Mouse (Mus musculus) liver, embryonic 15.5 days (tissue): ENCODE data around the gene Atp5mpl. TPM values are rescaled to one million over a fixed set of nuclear protein-coding genes. Genes with fewer than 3 reads are reported as not detected.

Experiments
- ATAC-seq: fragments of 200-750 bp; cut with Nextera tagmentation; 2 replicates; pipeline ENCODE4 v1.8.0; 2017; ENCODE audit warnings: moderate number of reproducible peaks, mild to moderate bottlenecking, moderate library complexity; ENCODE audit not compliant: insufficient read depth
- H3K27ac ChIP-seq: fragments of 300-500 bp; sonication (generic); replicated peaks from 2 replicates; pipeline ENCODE4 v1.5.1; 2015; ENCODE audit warnings: mild to moderate bottlenecking, inconsistent platforms
- H3K27me3 ChIP-seq: fragments of 300-500 bp; sonication (generic); 2 replicates; pipeline ENCODE4 v1.6.1; 2015; ENCODE audit warnings: mild to moderate bottlenecking, inconsistent platforms
- H3K36me3 ChIP-seq: fragments of 300-500 bp; sonication (generic); replicated peaks from 2 replicates; pipeline ENCODE4 v1.6.1; 2015; ENCODE audit warnings: moderate library complexity, mild to moderate bottlenecking, inconsistent platforms
- H3K4me1 ChIP-seq: fragments of 300-500 bp; sonication (generic); replicated peaks from 2 replicates; pipeline ENCODE4 v1.6.1; 2015; ENCODE audit warnings: inconsistent platforms
- H3K4me2 ChIP-seq: fragments of 300-500 bp; sonication (generic); 2 replicates; pipeline ENCODE4 v1.6.1; 2015; ENCODE audit warnings: moderate library complexity, mild to moderate bottlenecking, inconsistent platforms
- H3K4me3 ChIP-seq: fragments of 300-500 bp; sonication (generic); replicated peaks from 2 replicates; pipeline ENCODE4 v1.5.1; 2015; ENCODE audit warnings: mild to moderate bottlenecking, inconsistent platforms
- H3K9ac ChIP-seq: fragments of 300-500 bp; sonication (generic); 2 replicates; pipeline ENCODE4 v1.6.1; 2015; ENCODE audit warnings: moderate library complexity, mild to moderate bottlenecking, inconsistent platforms
- H3K9me3 ChIP-seq: fragments of 300-500 bp; sonication (generic); replicated peaks from 2 replicates; pipeline ENCODE4 v1.6.1; 2016; ENCODE audit warnings: inconsistent platforms
- WGBS: fragments of 180-500 bp; shearing (Covaris S2); methylation state at CpG from one replicate; pipeline ENCODE4 v1.1.7; 2015; ENCODE audit warnings: mixed read lengths; ENCODE audit not compliant: insufficient replicate concordance; 5-methylcytosine and 5-hydroxymethylcytosine counted together
- polyA plus RNA-seq: library from polyadenylated mRNA; unstranded; fragments of >200 nt; fragmentation: Nextera tagmentation; extraction: Ambion mirVana; gene quantifications from 2 replicates; pipeline ENCODE4 v1.2.1, GENCODE M21; 2015

The Atp5mpl gene
- polyA plus RNA-seq, 1 experiment from 2014 or later: 473 TPM

DNA sequence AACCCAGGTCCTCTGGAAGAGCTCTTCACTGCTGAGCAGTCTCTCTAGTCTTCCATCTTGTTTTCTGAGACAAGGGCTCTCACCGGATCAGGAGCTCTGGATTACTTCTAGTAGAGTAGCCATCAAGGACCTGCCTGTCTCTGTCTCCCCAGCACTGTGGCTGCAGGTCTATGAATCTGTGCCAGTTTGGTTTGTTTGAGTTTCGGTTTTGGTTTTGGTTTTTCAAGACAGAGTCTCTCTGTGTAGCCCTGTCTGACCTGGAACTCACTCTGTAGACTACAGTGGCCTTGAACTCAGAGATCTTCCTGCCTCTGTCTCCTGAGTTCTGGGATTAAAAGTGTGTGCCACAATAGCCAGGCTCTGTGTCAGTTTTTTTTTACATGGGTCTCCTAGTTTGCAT, 55.0 kb downstream of the Atp5mpl start:
- no peak overlapping the region for H3K27ac ChIP-seq
- no peak for ATAC-seq
- H3K4me1 ChIP-seq: peaks cover 29% of the 10 kb centered on the region
- no peak overlapping the region for H3K4me2 ChIP-seq
- H3K27me3 ChIP-seq: peaks cover 30% of the 10 kb centered on the region
- 74% methylated on average over 2 of the region's 2 CpGs for WGBS
- H3K9ac ChIP-seq: no peak overlapping the region
- no peaks in the 10 kb centered on the region for H3K36me3 ChIP-seq
- no peaks in the 10 kb centered on the region for H3K9me3 ChIP-seq
- no peak overlapping the region for H3K4me3 ChIP-seq

Other genes starting within 250 kb of the Atp5mpl start
- gene Klc1, start 208.1 kb downstream of the Atp5mpl start, polyA plus RNA-seq: 18.1 and 18.3 TPM in 2 replicates
- gene Xrcc3, start 153.1 kb downstream of the Atp5mpl start, polyA plus RNA-seq: 5.1 and 5.7 TPM in 2 replicates
- 64.4 and 78.6 TPM in 2 replicates for gene Zfyve21, start 152.8 kb downstream of the Atp5mpl start, polyA plus RNA-seq
- 3.6 and 3.7 TPM in 2 replicates for gene Ppp1r13b, start 58.9 kb downstream of the Atp5mpl start, polyA plus RNA-seq
- 0.10 and 0.22 TPM in 2 replicates for gene Tdrd9, start 4.6 kb upstream of the Atp5mpl start, polyA plus RNA-seq
- not detected in 2 replicates for gene Rd3l, start 14.3 kb upstream of the Atp5mpl start, polyA plus RNA-seq
- 0.28 and 0.36 TPM in 2 replicates for gene Aspg, start 139.7 kb upstream of the Atp5mpl start, polyA plus RNA-seq
- gene Kif26a, start 179.2 kb upstream of the Atp5mpl start, polyA plus RNA-seq: 0.10 and 0.22 TPM in 2 replicates